Mouse (Mus musculus) G1E (cell line): Measurements from ENCODE around the gene Ppil2.

Experiments
- CTCF ChIP-seq: IDR thresholded peaks from 2 replicates; pipeline ENCODE4 v1.5.1; 2012; ENCODE audit warnings: low read depth, low read length, inconsistent platforms, mixed read lengths
- GATA2 ChIP-seq: IDR thresholded peaks from 2 replicates; pipeline ENCODE4 v1.6.1; 2012; ENCODE audit warnings: low read depth, low read length, inconsistent platforms, borderline replicate concordance

DNA sequence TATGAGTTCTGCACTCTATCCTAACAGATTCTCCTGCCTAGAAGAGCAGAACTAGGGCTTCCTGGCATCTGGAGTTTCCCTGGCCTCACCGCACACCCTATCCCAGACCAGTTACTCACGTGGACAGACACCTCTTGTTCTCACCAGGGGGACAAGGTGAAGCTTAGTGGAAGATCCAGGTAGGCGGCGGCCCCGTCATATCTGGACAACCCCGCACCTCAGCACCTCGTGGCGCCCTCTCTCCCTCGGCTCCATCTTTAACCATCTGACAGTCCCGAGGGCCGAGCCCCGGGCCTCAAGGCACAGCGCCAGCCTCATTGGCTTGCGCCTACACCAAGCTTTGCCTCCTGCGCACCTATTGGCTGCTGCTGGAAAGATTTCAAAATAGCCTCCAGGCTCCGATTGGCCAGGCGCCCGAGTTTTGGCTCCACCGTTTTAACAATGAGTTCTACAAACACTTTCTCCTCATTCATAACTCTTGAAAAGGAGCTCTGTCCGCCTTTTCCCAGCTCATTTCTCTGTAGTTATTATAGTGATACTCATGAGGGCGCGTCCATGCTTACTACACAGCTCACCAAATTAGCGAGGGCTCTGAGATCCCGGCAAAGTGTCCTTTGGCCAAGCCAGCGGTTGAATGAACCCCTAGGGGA lies 13.9 kb upstream of the Ppil2 start, which contains the start of gene 2610318N02Rik:
- TF ChIP-seq CTCF (no peak), GATA2 (no peak)
